Mouse (Mus musculus) MEL (cell line): ENCODE data around the gene Sox10. TPM values are rescaled to one million over a fixed set of nuclear protein-coding genes. Genes with fewer than 3 reads are reported as not detected.
A peak's percentile ranks its signal among the peaks of the same experiment; 100 is the strongest.

ENCODE experiments used
- DNase-seq: peaks from one replicate; pipeline ENCODE4 v3.0.0; 2011; ENCODE audit warnings: low read depth, low spot score
- H3K27ac ChIP-seq: 2 replicates; pipeline ENCODE4 v1.5.1; 2012; ENCODE audit warnings: low read depth, mild to moderate bottlenecking, control low read depth, low read length, moderate library complexity; ENCODE audit not compliant: control insufficient read depth
- H3K27me3 ChIP-seq, 2 experiments: fragments of 150-350 bp in 1 of 2; sonication (generic) in 1 of 2; 2 replicates each; pipeline ENCODE4 v1.6.1; 2012; ENCODE audit warnings: low read length in 2 of 2, mild to moderate bottlenecking in 2 of 2, improper control_type of control experiment in 1 of 2, moderate library complexity in 1 of 2; ENCODE audit not compliant: insufficient read depth in 2 of 2, control insufficient read depth in 1 of 2
- H3K36me3 ChIP-seq, 2 experiments: 2 replicates each; pipeline ENCODE4 v1.6.1; 2012 to 2014; ENCODE audit warnings: low read length in 2 of 2, improper control_type of control experiment in 1 of 2, inconsistent platforms in 1 of 2, mild to moderate bottlenecking in 1 of 2; ENCODE audit not compliant: insufficient read depth in 2 of 2, control insufficient read depth in 1 of 2
- H3K4me1 ChIP-seq, 2 experiments: fragments of 150-350 bp in 1 of 2; sonication (generic) in 1 of 2; 2 replicates each; pipeline ENCODE4 v1.6.1; 2012; ENCODE audit warnings: low read length in 2 of 2, improper control_type of control experiment in 1 of 2, mild to moderate bottlenecking in 1 of 2; ENCODE audit not compliant: insufficient read depth in 2 of 2, control insufficient read depth in 1 of 2
- H3K4me3 ChIP-seq, 2 experiments: fragments of 150-350 bp in 1 of 2; sonication (generic) in 1 of 2; 2 replicates each; pipeline ENCODE4 v1.5.1; 2012; ENCODE audit warnings: low read depth in 2 of 2, low read length in 2 of 2, mild to moderate bottlenecking in 2 of 2, moderate library complexity in 2 of 2, control low read depth in 1 of 2, improper control_type of control experiment in 1 of 2; ENCODE audit not compliant: control insufficient read depth in 1 of 2, insufficient read depth in 1 of 2
- H3K79me2 ChIP-seq: 2 replicates; pipeline ENCODE4 v1.6.1; 2012; ENCODE audit warnings: mild to moderate bottlenecking, low read length, moderate library complexity; ENCODE audit not compliant: control insufficient read depth, poor library complexity, insufficient read depth
- H3K9ac ChIP-seq: 2 replicates; pipeline ENCODE4 v1.6.1; 2012; ENCODE audit warnings: low read depth, mild to moderate bottlenecking, control low read depth, low read length, moderate library complexity; ENCODE audit not compliant: control insufficient read depth, poor library complexity, severe bottlenecking
- H3K9me3 ChIP-seq: fragments of 150-350 bp; sonication (generic); replicated peaks from 2 replicates; pipeline ENCODE4 v1.6.1; 2012; ENCODE audit warnings: mild to moderate bottlenecking, low read length, improper control_type of control experiment, moderate library complexity; ENCODE audit not compliant: insufficient read depth
- CHD2 ChIP-seq: IDR thresholded peaks from 2 replicates; pipeline ENCODE4 v1.6.1; 2011; ENCODE audit warnings: low read length, improper control_type of control experiment
- CTCF ChIP-seq, 3 experiments: IDR thresholded peaks in 2 of 3; conservative IDR thresholded peaks in 1 of 3; 2 replicates each; pipeline ENCODE4 v1.5.1; 2011 to 2012; ENCODE audit warnings: low read length in 3 of 3, low read depth in 2 of 3, mild to moderate bottlenecking in 2 of 3, improper control_type of control experiment in 1 of 3, inconsistent platforms in 1 of 3, mixed read lengths in 1 of 3, moderate library complexity in 1 of 3; ENCODE audit not compliant: control insufficient read depth in 1 of 3, insufficient read depth in 1 of 3, poor library complexity in 1 of 3, severe bottlenecking in 1 of 3
- E2F4 ChIP-seq: IDR thresholded peaks from 2 replicates; pipeline ENCODE4 v1.6.1; 2011; ENCODE audit warnings: low read depth, low read length, improper control_type of control experiment, borderline replicate concordance
- ELF1 ChIP-seq: IDR thresholded peaks from 2 replicates; pipeline ENCODE4 v1.6.1; 2014; ENCODE audit warnings: low read depth, mild to moderate bottlenecking, inconsistent platforms, low read length, improper control_type of control experiment, moderate library complexity
- GABPA ChIP-seq: IDR thresholded peaks from 2 replicates; pipeline ENCODE4 v1.6.1; 2012; ENCODE audit warnings: low read depth, mild to moderate bottlenecking, inconsistent platforms, low read length, improper control_type of control experiment, moderate library complexity
- KAT2A ChIP-seq: conservative IDR thresholded peaks from 2 replicates; pipeline ENCODE4 v1.6.1; 2012; ENCODE audit warnings: low read depth, low read length, improper control_type of control experiment, inconsistent platforms
- MAX ChIP-seq: IDR thresholded peaks from 2 replicates; pipeline ENCODE4 v1.6.1; 2011; ENCODE audit warnings: low read length, improper control_type of control experiment
- MAZ ChIP-seq: IDR thresholded peaks from 2 replicates; pipeline ENCODE4 v1.6.1; 2012; ENCODE audit warnings: low read depth, mild to moderate bottlenecking, inconsistent platforms, low read length, improper control_type of control experiment
- MYC ChIP-seq: IDR thresholded peaks from 2 replicates; pipeline ENCODE4 v1.6.1; 2011; ENCODE audit warnings: low read depth, mild to moderate bottlenecking, low read length, improper control_type of control experiment, moderate library complexity
- NELFE ChIP-seq: IDR thresholded peaks from 2 replicates; pipeline ENCODE4 v1.6.1; 2011; ENCODE audit warnings: low read depth, low read length, improper control_type of control experiment
- POLR2A ChIP-seq, 2 experiments: IDR thresholded peaks; 2 replicates each; pipeline ENCODE4 v1.6.1; 2011 to 2012; ENCODE audit warnings: low read length in 2 of 2, mild to moderate bottlenecking in 2 of 2, control low read depth in 1 of 2, improper control_type of control experiment in 1 of 2, low read depth in 1 of 2, moderate library complexity in 1 of 2; ENCODE audit not compliant: control insufficient read depth in 1 of 2, insufficient read depth in 1 of 2, poor library complexity in 1 of 2
- POLR2AphosphoS5 ChIP-seq: IDR thresholded peaks from 2 replicates; pipeline ENCODE4 v1.6.1; 2012; ENCODE audit warnings: low read depth, borderline replicate concordance, mild to moderate bottlenecking, inconsistent platforms, low read length, moderate library complexity, mixed read lengths
- RAD21 ChIP-seq: IDR thresholded peaks from 2 replicates; pipeline ENCODE4 v1.6.1; 2011; ENCODE audit warnings: mild to moderate bottlenecking, low read depth, low read length, improper control_type of control experiment
- SIN3A ChIP-seq: IDR thresholded peaks from 2 replicates; pipeline ENCODE4 v1.6.1; 2012; ENCODE audit warnings: low read length, improper control_type of control experiment, inconsistent platforms
- SMC3 ChIP-seq: IDR thresholded peaks from 2 replicates; pipeline ENCODE4 v1.6.1; 2011; ENCODE audit warnings: low read depth, low read length, improper control_type of control experiment
- TAL1 ChIP-seq: IDR thresholded peaks from 2 replicates; pipeline ENCODE4 v1.6.1; 2012; ENCODE audit warnings: mild to moderate bottlenecking, inconsistent platforms, low read length, moderate library complexity, mixed read lengths
- TCF12 ChIP-seq: IDR thresholded peaks from 2 replicates; pipeline ENCODE4 v1.6.1; 2014; ENCODE audit warnings: low read depth, mild to moderate bottlenecking, inconsistent platforms, low read length, improper control_type of control experiment, moderate library complexity
- UBTF ChIP-seq: IDR thresholded peaks from 2 replicates; pipeline ENCODE4 v1.6.1; 2012; ENCODE audit warnings: low read depth, mild to moderate bottlenecking, inconsistent platforms, low read length, improper control_type of control experiment, moderate library complexity, borderline replicate concordance; ENCODE audit not compliant: insufficient read depth
- ZC3H11A ChIP-seq: IDR thresholded peaks from 2 replicates; pipeline ENCODE4 v1.6.1; 2012; ENCODE audit warnings: low read depth, mild to moderate bottlenecking, inconsistent platforms, low read length, improper control_type of control experiment
- ZKSCAN1 ChIP-seq: IDR thresholded peaks from 2 replicates; pipeline ENCODE4 v1.6.1; 2012; ENCODE audit warnings: low read depth, mild to moderate bottlenecking, inconsistent platforms, low read length, improper control_type of control experiment, moderate library complexity
- ZNF384 ChIP-seq: IDR thresholded peaks from 2 replicates; pipeline ENCODE4 v1.6.1; 2012; ENCODE audit warnings: low read depth, mild to moderate bottlenecking, inconsistent platforms, low read length, improper control_type of control experiment
- polyA plus RNA-seq, 2 experiments: library from polyadenylated mRNA; stranded (reverse) in 1 of 2; unstranded in 1 of 2; fragments of >175 nt in 1 of 2; fragments of >200 nt in 1 of 2; gene quantifications; 2 replicates each; pipeline versions ENCODE4 v1.2.1 to v1.2.4; 2012; ENCODE audit warnings: low replicate concordance in 2 of 2, low read depth in 1 of 2; ENCODE audit not compliant: insufficient read length in 2 of 2, insufficient read depth in 1 of 2, missing spikeins in 1 of 2
- total RNA-seq: library from RNA; depleted of rRNA; stranded (reverse); fragments of 300-350 nt; gene quantifications from 2 replicates; pipeline ENCODE4 v1.2.3, GENCODE M21; 2012

Sox10 gene
- total and polyA plus RNA-seq, 3 experiments: not detected

- no peak overlapping the region for H3K27ac ChIP-seq
- TF ChIP-seq ELF1 (no peak), ZNF384 (no peak), SMC3 (peak; percentile 60), CHD2 (no peak), ZC3H11A (peak; percentile 33; the same call in 1 of the 2 replicates), CTCF (IDR thresholded peaks at IDR 0.05 in 2 of 3, conservative IDR thresholded peaks at IDR 0.05 in 1 of 3; ENCODE audit: control insufficient read depth in 1 of 3, insufficient read depth in 1 of 3, low read depth in 2 of 3, low read length in 3 of 3, poor library complexity in 1 of 3, severe bottlenecking in 1 of 3) (peak; percentile 70 to 85 (median 81)), RAD21 (peak; percentile 47)
- H3K9me3 ChIP-seq: no peaks in the 10 kb centered on the region
- no peak overlapping the region for H3K9ac ChIP-seq
- no peaks in the 10 kb centered on the region for H3K27me3 ChIP-seq
- H3K36me3 ChIP-seq: peaks cover 0 to 5% of the 10 kb centered on the region in 2 experiments; a peak in 1 of 4 replicates
- H3K4me1 ChIP-seq: no peaks in the 10 kb centered on the region
- H3K4me3 ChIP-seq: no peak overlapping the region
- peak; percentile 80 for DNase-seq
- peaks cover 7% of the 10 kb centered on the region for H3K79me2 ChIP-seq
Observed at GRCm38 (mm10) chr15:79148533-79148932, 16.5 kb downstream of the Sox10 start.

- no peak for TF ChIP-seq POLR2AphosphoS5
- no peak for TF ChIP-seq MAX
- no peak for TF ChIP-seq UBTF
- TF ChIP-seq TAL1: no peak
- no peak for TF ChIP-seq ZNF384
- TF ChIP-seq E2F4: no peak
- TF ChIP-seq ELF1: no peak
- TF ChIP-seq TCF12: no peak
- TF ChIP-seq NELFE: no peak
- TF ChIP-seq SMC3: no peak
- no peak for TF ChIP-seq RAD21
- no peak for TF ChIP-seq ZC3H11A
- TF ChIP-seq SIN3A: no peak
- TF ChIP-seq MAZ: no peak
- no peak for TF ChIP-seq KAT2A
- no peak for TF ChIP-seq CTCF (IDR thresholded peaks at IDR 0.05 in 2 of 3, conservative IDR thresholded peaks at IDR 0.05 in 1 of 3; ENCODE audit: control insufficient read depth in 1 of 3, insufficient read depth in 1 of 3, low read depth in 2 of 3, low read length in 3 of 3, poor library complexity in 1 of 3, severe bottlenecking in 1 of 3)
- no peak for TF ChIP-seq GABPA
- TF ChIP-seq MYC: no peak
- TF ChIP-seq ZKSCAN1: no peak
- no peak for TF ChIP-seq POLR2A (IDR thresholded peaks at IDR 0.05; ENCODE audit: control insufficient read depth in 1 of 2, insufficient read depth in 1 of 2, low read depth in 1 of 2, low read length in 2 of 2, poor library complexity in 1 of 2)
- no peak overlapping the region for H3K9ac ChIP-seq
- no peak overlapping the region for H3K4me3 ChIP-seq
- no peak for DNase-seq
- H3K36me3 ChIP-seq: peaks cover 3 to 6% of the 10 kb centered on the region in 2 experiments; a peak in 3 of 4 replicates
- H3K9me3 ChIP-seq: no peaks in the 10 kb centered on the region
- no peak overlapping the region for H3K27ac ChIP-seq
- no peaks in the 10 kb centered on the region for H3K27me3 ChIP-seq
- H3K4me1 ChIP-seq: peaks cover 3 to 9% of the 10 kb centered on the region in 2 experiments; a peak in 2 of 4 replicates
- H3K79me2 ChIP-seq: peaks cover 23% of the 10 kb centered on the region
Observed at GRCm38 (mm10) chr15:79145522-79145921, 19.5 kb downstream of the Sox10 start.
